Mouse (Mus musculus) c-Kit-negative CD71-positive TER-119-positive erythroid progenitor cells, embryonic 14.5 days (primary cell): ENCODE measurements at regions not wholly inside any gene's neighbourhood (a gene's known extent, or its start where the extent isn't known, plus 50 kb on each side); places are given as distances from the start of the nearest gene placed in this dataset.

Source experiments
- DNase-seq: peaks from one replicate; pipeline ENCODE4 v3.0.0-alpha.2; 2013; ENCODE audit warnings: low read depth, low spot score

- DNase-seq, result no peak
These were observed 90.6 kb upstream of the Dapk1 start for GRCm38 (mm10) chr13:60511101-60511500.

GRCm38 (mm10) chr13:60511628-60512027, 90.1 kb upstream of the Dapk1 start:
- DNase-seq, result no peak

DNA sequence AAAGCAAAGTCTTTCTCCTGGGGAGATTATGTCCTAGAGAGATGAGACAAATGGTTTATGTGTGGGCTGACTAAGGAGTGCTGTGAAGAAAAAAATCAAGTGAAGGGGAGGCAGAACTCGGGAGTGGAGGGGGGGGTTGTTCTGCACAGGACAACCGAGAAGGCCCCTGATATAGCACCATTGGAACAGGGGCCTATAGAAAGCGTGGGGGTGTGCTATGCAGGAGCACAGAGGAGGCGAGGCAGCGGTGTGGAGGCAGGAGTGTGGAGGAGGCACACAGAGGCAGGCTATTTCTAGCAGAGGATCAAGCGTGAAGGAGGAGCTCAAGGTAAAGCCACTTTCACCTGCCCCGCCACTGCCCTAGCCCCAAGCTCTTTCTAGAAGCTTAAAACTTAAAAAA, 88.0 kb upstream of the Dapk1 start:
- no peak for DNase-seq

DNA sequence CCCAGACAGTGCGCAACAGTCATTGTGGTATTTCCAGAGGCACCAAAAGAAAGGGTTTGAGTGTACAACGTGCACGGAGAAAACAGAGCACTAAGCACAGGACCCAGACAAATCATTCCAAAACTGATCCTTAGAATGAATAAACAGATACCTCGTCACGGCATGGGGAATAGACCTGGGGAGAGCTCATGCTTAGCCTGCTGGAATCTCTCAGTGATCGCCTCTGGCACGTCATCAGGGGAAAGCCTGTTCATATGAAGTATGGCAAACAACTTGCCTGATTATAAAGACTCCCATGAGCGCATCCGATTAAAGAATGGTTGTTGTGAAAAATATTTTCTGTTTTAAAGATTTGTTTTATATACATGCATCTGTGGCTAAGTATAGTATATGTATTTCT, 86.9 kb upstream of the Dapk1 start:
- DNase-seq, result no peak

DNA sequence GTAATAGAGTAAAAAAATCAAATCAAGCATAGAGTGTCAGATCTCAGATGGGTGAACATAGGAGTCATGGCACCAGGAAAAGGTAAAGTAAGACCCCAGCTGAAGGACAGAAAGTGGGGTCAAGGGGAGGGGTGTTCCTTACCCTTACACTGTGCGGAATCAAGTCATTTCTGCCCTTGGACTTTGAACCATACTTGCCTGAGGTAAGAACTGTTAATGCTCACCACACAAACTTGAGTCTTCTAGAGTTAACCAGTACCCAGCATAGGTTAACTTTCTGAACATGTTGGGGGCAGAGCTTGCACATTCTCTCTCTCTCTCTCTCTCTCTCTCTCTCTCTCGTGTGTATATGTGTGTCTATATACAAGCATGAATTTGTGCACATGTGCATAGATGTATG, 83.7 kb upstream of the Dapk1 start:
- DNase-seq, result no peak

GRCm38 (mm10) chr13:60519708-60520107, 82.0 kb upstream of the Dapk1 start:
- no peak for DNase-seq

DNA sequence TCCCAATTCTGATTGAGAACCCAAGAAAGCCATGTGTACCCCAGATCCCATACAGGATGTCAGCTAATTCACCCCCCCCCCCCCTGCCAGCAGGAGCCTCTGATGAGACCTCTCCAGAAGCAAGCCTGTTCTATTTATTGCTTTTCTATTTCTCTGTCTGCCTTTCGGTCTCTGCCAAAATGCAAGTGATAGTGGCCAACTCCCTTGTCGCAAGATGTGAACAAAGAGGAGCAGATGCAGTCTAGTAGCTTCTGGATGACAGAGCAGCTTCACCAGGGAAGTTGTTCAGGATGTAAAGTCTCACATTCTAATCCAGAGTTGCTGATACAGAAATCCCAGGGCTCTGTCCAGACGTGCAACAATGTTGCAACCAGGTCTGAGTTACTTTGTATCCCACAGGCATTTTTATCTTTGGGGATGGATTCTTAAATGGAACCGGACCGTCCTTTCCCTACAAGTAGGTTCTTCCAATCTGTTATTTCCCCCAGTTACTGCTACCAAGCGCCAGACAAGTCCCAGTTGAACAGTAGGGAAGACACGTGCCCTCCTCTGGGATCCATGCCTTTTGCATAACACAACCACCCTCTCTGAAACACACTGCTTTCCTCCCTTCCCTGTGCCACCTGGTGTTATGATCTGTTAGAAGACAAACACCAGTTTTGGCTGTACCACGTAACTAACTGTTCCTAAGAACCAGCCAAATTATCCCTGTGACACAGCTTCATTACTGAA, 78.9 kb upstream of the Dapk1 start:
- no peak for DNase-seq

- no peak for DNase-seq
These were observed 73.9 kb upstream of the Dapk1 start for GRCm38 (mm10) chr13:60527806-60528205.

GRCm38 (mm10) chr13:60528819-60529218, 72.9 kb upstream of the Dapk1 start:
- DNase-seq, result no peak

GRCm38 (mm10) chr13:60529381-60530069, 72.2 kb upstream of the Dapk1 start:
- no peak for DNase-seq

DNA sequence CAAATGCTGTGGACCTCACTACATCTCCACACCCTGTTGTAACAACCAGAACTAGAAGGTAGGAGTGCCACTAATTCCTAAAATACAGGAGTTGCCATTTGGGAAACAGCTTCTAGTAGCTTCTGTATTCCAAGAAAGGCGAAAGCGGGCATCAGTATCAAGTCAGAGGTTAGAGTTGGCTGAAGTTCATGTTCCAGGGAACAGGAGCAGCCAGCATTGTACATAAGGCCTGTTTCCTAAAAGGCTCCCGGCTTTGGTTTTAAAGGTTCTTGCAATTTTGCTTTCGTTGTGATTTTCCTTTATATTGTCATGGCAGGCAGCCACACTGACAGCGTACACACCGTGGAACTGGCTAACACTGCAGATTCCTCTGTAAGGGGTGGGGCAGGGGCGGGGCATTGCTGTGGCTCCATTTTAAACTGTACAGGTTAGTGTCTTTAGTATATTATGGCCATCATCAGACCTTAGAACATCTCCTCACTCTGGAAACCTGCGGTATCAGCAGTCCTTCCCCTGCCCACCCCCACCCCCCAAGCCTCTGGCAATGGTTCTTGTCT, 67.8 kb upstream of the Dapk1 start:
- DNase-seq, result no peak

- no peak for DNase-seq
These were observed 67.2 kb upstream of the Dapk1 start for GRCm38 (mm10) chr13:60534501-60534900.

DNA sequence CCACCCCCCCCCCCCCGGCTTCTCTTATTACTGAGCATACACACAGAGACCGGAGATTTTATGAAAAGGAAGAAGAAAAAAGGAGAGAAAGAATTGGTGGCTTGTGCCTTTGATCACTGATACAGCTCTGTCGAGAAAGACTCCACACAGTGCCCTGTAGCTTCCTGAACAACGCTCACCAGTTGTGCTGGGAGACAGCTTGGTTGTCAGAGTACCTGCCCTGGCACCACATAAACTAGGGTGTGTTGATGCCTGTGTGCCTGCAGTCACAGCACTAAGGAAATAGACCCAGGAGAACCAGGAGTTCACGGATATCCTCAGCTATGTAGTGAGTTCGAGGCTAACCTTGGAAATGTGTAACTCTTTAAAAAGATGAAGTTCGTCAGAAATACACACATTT, 66.7 kb upstream of the Dapk1 start:
- no peak for DNase-seq

GRCm38 (mm10) chr13:60536725-60537124, 65.0 kb upstream of the Dapk1 start:
- DNase-seq, result no peak

DNA sequence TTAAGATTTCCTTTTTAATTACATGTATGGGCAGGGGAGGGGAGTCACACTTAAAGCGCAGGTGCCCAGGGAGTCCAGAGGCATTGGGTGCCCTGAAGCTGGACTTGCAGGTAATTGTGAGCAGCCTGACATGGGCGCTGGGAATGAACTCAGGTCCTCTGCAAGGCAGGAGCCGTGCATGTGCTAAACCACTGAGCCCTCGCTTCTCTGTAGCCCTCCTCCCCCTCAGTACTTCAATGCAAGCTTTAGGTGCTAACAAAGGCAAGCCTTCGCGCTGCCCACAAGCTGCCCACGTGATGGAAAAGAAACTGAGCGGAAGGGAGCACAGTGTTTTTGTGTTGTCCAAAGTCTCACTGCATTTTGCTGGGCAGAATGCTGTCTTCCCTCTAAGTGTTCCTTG, 63.6 kb upstream of the Dapk1 start:
- no peak for DNase-seq

- DNase-seq, result no peak
These were observed 60.6 kb upstream of the Dapk1 start for GRCm38 (mm10) chr13:60541165-60541564.

- DNase-seq, result no peak
These were observed 57.4 kb upstream of the Dapk1 start for GRCm38 (mm10) chr13:60544363-60544762.

DNA sequence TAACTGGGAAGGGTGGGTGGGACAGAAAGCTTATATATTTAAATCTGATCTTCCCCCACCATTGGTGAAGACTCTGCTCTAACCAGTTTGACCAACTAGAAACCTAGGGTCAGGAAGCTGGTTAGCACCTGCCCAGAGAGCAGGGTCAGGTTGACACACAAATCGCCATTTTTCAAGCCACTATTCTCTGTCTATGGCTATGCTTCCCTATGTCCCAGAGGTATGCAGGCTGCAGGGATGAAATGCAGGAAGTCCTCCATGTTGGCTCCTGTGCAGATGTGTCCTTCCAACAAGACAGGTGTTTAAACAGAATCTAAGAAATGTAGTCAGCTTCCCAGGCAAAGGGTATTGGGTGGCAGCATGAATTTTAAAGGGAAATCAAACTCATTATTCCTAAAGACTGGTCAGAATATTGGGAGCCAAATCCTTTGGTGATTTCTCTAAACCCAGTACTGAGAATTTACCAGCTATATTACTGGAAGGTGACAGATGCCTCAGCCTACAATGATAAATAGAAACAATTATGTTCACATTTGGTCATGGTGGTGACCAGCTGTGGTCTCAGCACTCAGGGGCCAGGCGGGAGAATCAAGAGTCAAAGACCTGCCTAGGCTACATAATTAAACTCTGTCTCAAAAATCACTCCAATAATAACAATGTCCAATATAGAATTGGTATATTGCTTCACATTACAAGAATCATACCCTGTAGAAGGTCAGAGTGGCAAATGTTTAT, 55.6 kb upstream of the Dapk1 start:
- no peak for DNase-seq
